Mouse (Mus musculus) lung, postnatal 25 days (tissue): ENCODE measurements around the gene Pigyl.
A peak's percentile ranks its signal among the peaks of the same experiment; 100 is the strongest.

Source experiments
- DNase-seq: peaks from one replicate; pipeline ENCODE4 v3.0.0; 2022; ENCODE audit warnings: low spot score

Gene Pigyl

DNA sequence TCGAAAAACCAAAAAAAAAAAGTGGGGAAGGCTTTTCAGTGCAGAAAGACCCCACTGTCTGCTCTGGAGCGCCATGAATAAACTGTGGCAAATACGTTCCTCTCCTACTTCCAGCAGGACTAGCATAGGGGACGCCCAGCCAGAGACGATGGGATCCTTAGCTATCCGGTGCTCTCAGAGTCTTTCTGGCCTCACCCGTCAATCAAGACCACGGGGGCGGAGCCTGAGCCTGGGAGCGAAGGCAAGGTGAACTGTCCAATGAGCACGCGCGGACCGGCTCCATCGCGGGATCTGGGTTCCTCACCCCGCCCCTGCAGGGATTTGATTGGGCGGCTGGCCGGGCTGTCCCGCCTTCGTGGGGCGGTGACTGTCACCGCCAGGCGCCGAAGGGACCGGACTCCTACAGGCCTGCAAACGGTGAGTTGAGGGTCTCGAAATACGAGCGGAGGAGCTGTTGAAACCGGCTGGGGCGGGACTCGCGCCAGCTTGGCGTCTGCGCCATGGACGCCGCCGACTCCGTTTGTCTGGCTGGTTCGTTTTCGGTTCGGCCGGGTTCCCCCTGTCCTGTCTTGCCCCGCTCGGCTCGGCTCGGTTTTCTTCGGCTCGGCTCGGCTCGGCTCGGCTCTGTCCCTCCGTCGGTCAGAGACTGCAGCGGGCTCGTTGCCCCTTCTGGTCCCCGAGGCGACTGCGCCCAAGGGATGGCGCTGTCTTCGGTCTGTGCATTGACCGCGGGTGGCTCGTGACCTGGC is at the start of gene Pigyl:
Pigyl (plus strand) TSS at position 350 of the 749 bp plus-strand sequence.
- peak; percentile 99 for DNase-seq

DNA sequence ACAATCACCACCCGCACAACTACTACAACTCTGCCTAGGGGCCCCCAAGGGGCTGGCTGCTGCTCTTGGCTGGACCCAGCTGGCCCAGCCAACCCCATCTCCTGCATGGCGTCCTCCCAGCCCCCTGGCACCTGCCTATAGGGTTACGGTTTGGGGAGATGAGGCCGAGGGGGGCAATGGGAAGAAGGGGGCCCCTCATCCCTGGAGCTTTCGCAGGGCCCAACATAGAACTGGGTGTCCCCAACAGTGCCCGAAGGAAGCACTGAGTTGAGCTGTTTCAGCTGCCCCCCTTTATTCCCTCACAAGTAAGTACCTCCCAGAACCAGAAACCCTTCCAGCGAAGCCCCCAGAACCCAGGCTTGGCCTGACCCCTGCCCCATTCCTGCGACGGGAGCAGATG is 48.5 kb upstream of the Pigyl start:
- DNase-seq: no peak

DNA sequence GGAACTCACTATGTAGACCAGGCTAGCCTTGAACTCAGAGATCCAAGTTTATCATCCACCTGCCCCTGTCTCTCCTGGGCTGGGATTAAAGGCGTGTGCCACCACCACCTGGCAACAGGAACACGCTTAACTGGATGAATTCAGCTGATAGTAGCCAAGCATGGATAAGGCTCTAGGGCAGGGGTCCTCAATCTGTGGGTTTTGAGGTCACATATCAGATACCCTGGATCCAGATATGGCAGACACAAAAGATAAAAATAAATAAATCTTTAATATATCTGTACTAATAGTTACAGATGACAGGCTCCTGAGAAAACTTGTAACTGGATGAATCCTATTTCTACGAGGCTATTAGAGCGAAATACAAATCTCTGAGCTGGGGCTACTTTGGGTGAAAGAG is 41.0 kb upstream of the Pigyl start:
- no peak for DNase-seq

DNA sequence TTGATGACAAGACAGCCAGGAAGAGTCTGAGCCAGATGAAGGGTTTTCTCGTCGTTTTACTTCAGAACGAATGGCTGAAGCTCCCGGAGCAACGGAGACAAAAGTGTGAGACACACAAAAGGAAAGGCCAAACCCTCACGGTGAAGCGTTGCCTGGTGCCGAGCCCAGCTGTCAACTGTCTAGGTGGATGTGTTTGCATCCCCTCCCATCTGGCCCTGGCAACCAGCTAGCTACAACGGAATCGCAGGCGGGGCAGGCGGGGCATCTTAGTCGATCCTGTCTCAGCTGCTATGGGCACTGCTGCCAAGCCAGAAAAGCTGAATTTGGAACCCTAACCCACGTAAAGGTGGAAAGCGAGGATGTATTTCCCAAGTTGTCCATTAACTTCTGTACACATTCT is 40.6 kb upstream of the Pigyl start:
- DNase-seq: no peak

GRCm38 (mm10) chr9:22116740-22117426 is 39.8 kb upstream of the Pigyl start, which contains the start of gene Elof1:
Elof1 (minus strand) TSS chr9:22117172.
- DNase-seq: peak; percentile 96

- DNase-seq: peak; percentile 76
Observed at GRCm38 (mm10) chr9:22117754-22118456, 38.7 kb upstream of the Pigyl start.

DNA sequence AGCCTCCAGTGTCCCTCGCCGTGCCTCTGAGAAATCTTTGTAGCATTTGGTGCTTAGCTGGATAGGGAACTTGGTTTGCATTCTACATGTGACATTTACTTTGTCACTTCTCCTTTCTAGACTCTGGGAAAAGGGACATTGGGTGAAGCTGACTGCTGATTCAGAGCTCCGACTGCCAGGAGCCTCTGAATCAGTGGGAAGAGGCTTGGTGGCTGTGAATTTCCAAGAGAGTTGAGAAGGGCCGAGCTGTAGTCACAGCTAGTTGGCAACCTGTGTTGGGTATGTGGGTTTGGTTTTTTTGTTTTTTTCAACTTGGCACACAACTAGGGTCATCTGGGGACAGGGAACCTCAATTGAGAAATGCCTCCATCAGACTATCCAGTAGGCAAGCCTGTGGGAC is 37.1 kb upstream of the Pigyl start:
- no peak for DNase-seq

GRCm38 (mm10) chr9:22121545-22121944 is 35.1 kb upstream of the Pigyl start:
- DNase-seq: no peak

DNA sequence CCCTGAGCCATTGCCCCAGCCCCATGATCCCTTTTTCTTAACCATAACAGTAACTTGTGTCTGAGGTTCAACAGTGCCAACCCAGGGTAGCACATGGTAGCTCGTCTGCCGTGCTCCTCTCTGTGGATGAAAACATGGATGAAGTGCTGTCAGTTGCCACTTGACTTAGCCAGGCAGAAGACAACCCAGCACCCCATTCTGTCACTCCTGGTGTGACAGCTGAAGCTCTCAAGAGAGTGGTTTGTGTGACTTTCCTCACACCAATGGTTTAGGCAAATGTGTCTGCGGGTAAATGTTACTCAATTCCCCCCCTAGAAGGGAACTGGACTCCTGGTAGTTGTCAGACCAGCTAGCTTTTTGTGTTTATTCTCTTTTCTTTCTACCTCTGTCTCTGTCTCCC is 34.6 kb upstream of the Pigyl start:
- DNase-seq: peak; percentile 36

DNA sequence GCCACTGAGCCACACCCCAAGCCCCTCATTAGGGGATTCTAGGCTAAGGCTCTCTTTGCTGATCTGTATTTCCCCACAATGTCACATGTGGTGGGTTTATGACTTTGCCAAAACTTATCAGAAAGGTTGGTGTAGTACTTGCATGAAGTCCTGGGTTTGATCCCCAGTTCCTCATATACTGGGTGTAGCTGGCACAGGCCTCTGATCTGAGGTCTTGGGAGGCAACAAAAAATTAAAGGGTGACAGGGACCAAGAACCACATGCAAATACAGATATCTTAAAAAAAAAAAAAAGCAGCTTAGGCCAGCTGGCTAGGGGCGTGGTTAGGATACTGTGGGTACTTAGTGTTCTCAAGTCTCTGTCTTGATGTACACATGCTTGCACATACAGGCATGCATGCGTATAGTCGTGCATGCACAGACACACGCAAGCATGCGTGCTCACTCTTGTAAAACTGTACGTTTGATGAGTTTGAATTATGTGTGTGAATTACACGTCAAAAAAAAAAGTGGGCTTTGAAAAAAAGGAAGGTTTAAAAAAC is 33.5 kb upstream of the Pigyl start:
- peak; percentile 54 for DNase-seq

- no peak for DNase-seq
Observed at GRCm38 (mm10) chr9:22124169-22124568, 32.5 kb upstream of the Pigyl start.

GRCm38 (mm10) chr9:22125246-22126027 is 31.2 kb upstream of the Pigyl start:
- peak; percentile 43 for DNase-seq

- DNase-seq: peak; percentile 66
Observed at GRCm38 (mm10) chr9:22131226-22131981, 25.2 kb upstream of the Pigyl start.

DNA sequence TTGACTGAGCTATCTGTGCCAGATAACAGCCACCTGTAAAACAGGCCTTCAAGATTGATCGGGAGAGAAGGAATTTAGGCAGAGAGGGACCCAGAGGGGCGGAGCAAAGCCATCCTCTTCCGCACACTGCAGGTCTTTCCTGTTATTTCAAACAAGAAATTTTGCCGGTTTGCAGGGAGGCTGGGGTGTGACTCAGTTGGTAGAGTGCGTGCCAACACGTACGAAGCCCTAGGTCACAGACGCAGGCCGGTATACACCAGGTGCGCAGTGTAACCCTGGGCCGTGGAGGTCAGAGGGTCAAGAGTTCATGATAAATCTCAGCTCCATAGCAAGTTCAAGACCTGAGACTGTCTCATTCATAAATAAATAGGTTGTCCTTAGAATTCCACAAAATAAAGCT is 24.4 kb upstream of the Pigyl start:
- DNase-seq: no peak

GRCm38 (mm10) chr9:22134246-22134890 is 22.3 kb upstream of the Pigyl start:
- DNase-seq: no peak

GRCm38 (mm10) chr9:22134988-22135643 is 21.5 kb upstream of the Pigyl start:
- DNase-seq: no peak

DNA sequence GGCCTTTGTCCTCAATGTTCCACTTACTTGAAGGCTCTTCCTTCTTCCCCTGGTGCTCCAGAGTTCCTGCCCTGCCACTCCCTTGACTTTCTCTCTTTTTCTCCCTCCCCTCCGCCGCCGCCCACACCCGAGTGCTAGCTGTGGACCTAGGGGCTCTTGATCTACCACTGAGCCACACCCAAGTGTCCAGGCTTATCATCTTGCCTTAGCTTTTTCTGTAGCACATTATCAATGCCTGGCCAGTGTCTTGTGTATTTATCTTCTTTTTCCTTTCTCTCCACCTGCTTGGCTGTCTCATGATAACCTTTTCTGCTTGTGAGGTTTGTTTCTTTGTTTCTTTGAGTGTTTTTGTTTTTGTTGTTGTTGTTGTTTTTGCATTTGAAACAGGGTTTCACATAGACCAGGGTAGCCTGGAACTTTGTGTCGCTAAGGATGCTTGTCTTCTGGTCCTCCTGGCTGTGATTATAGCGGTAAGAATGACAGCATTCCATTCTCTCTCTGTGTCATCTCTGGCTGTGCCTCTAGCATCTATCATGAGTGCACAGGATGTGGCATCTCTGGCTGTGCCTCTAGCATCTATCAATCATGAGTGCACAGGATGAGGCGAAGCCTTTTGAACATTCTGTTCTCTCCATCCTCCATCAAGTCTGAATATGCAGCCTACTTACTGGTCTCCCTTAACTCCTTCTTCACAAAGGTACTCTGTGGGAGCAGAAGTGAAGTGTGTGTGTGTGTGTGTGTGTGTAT is 20.8 kb upstream of the Pigyl start, which contains the start of gene Acp5:
Acp5 (minus strand) TSS at position 68 of the 747 bp plus-strand sequence.
- DNase-seq: no peak

GRCm38 (mm10) chr9:22136765-22137547 is 19.7 kb upstream of the Pigyl start:
- DNase-seq: no peak
